ENCODE assay signal across 8 mouse cellular contexts in genomic region chr4:156192421-156193199, GRCm38 (mm10). TPM values are rescaled to one million over a fixed set of nuclear protein-coding genes. Genes with fewer than 3 reads are reported as not detected.
A peak's percentile ranks its signal among the peaks of the same experiment; 100 is the strongest.
DNase-seq lines count a peak whose midpoint lies in the region; ATAC-seq and TF ChIP-seq lines count a peak whose summit lies in the region.

No protein-coding gene starts in this region.

- peak in 1 of 2 experiments; percentile 25 for DNase-seq in layer of hippocampus, adult 2 months (ENCODE audit: low spot score in 2 of 2)
- DNase-seq in layer of hippocampus, postnatal 36 days = no peak
- peak; percentile 85 for DNase-seq in lung, postnatal 25 days (ENCODE audit: low spot score)
- no peak for DNase-seq in left cerebral cortex, adult 11 months (ENCODE audit: low spot score)
- no peak for DNase-seq in adrenal gland, adult (ENCODE audit: inconsistent age in 2 of 2, low spot score in 1 of 2)

- peaks cover 13% of the 10 kb centered on the region for H3K36me3 ChIP-seq in forebrain, embryonic 15.5 days
- peaks cover 52% of the 10 kb centered on the region for H3K36me3 ChIP-seq in kidney, embryonic 14.5 days (ENCODE audit: control insufficient read depth, insufficient read depth, low read length)

- no peaks in the 10 kb centered on the region for H3K9me3 ChIP-seq in forebrain, embryonic 15.5 days
- H3K9me3 ChIP-seq in kidney, embryonic 14.5 days (ENCODE audit: control insufficient read depth, low read length) = no peaks in the 10 kb centered on the region

- H3K4me3 ChIP-seq in layer of hippocampus, adult 2 months = no peak overlapping the region
- no peak overlapping the region for H3K4me3 ChIP-seq in forebrain, embryonic 15.5 days
- H3K4me3 ChIP-seq in kidney, embryonic 14.5 days (ENCODE audit: low read length) = no peak overlapping the region

- H3K9ac ChIP-seq in forebrain, embryonic 15.5 days (replicated peaks) = no peak overlapping the region
- H3K9ac ChIP-seq in kidney, embryonic 14.5 days (ENCODE audit: low read depth, low read length) = no peak overlapping the region

- no peak overlapping the region for H3K4me2 ChIP-seq in forebrain, embryonic 15.5 days (replicated peaks)
- peak overlapping the region; percentile 10; the same call in 1 of the 2 replicates for H3K4me2 ChIP-seq in kidney, embryonic 14.5 days (replicated peaks; ENCODE audit: low read depth, low read length)

- peak overlapping the region; percentile 8; the same call in 1 of the 2 replicates for H3K27ac ChIP-seq in layer of hippocampus, adult 2 months
- H3K27ac ChIP-seq in forebrain, embryonic 15.5 days (replicated peaks) = peak overlapping the region; percentile 28; the same call in 1 of the 2 replicates
- peak overlapping the region; percentile 73 for H3K27ac ChIP-seq in kidney, embryonic 14.5 days (ENCODE audit: low read depth, low read length)

- 54% methylated on average over 8 of the region's 8 CpGs for WGBS in forebrain, embryonic 15.5 days
- 25% methylated on average over 8 of the region's 8 CpGs for WGBS in kidney, embryonic 14.5 days

- no peaks in the 10 kb centered on the region for H3K27me3 ChIP-seq in forebrain, embryonic 15.5 days
- no peaks in the 10 kb centered on the region for H3K27me3 ChIP-seq in kidney, embryonic 14.5 days (ENCODE audit: control insufficient read depth, insufficient read depth, low read length)

- H3K4me1 ChIP-seq in forebrain, embryonic 15.5 days = peaks cover 77% of the 10 kb centered on the region
- H3K4me1 ChIP-seq in kidney, embryonic 14.5 days (ENCODE audit: control insufficient read depth, insufficient read depth, low read length) = peaks cover 79% of the 10 kb centered on the region

- no peak for TF ChIP-seq CTCF in layer of hippocampus, adult 2 months (conservative IDR thresholded peaks at IDR 0.05)

- ATAC-seq in forebrain, embryonic 15.5 days (replicated peaks) = no peak
- no peak for ATAC-seq in kidney, embryonic 14.5 days (ENCODE audit: low FRiP score, low TSS enrichment)
- no peak for ATAC-seq in activated CD4-positive, CD25-positive, alpha-beta regulatory T cell, adult 4 months

RNA-seq across cellular contexts. Expression of gene Agrn, which starts 4.7 kb away (rescaled TPM):
- total RNA-seq in layer of hippocampus, adult 2 months (2021) = 100 to 1,000 TPM; 146 to 148 TPM
- total RNA-seq in layer of hippocampus, postnatal 36 days (2021) = 100 to 1,000 TPM; 142 to 154 TPM
- 103 and 108 TPM in 2 replicates for polyA plus RNA-seq in forebrain, embryonic 15.5 days (2015; fragmentation: Nextera tagmentation; extraction: Ambion mirVana)
- polyA plus RNA-seq in kidney, embryonic 14.5 days (2014; fragmentation: Nextera tagmentation; extraction: Ambion mirVana) = 61.6 and 83.9 TPM in 2 replicates
- polyA plus RNA-seq in activated CD4-positive, CD25-positive, alpha-beta regulatory T cell, adult 4 months (2017; shearing (Covaris generic)) = 1 to 10 TPM; 2.6 to 2.8 TPM

RNA-seq across cellular contexts. Expression of gene Isg15, which starts 8.0 kb away (rescaled TPM):
- 1 to 10 TPM in 1 of 2 experiments, under 1 TPM in 1; 0.87 to 1.3 TPM for total RNA-seq in layer of hippocampus, adult 2 months (2021)
- 1 to 10 TPM in 1 of 2 experiments, not detected in 1; 1.9 TPM for total RNA-seq in layer of hippocampus, postnatal 36 days (2021)
- 1.5 and 2.1 TPM in 2 replicates for polyA plus RNA-seq in forebrain, embryonic 15.5 days (2015; fragmentation: Nextera tagmentation; extraction: Ambion mirVana)
- 0.36 TPM in 1 of 2 replicates, not detected in the other for polyA plus RNA-seq in kidney, embryonic 14.5 days (2014; fragmentation: Nextera tagmentation; extraction: Ambion mirVana)
- polyA plus RNA-seq in activated CD4-positive, CD25-positive, alpha-beta regulatory T cell, adult 4 months (2017; shearing (Covaris generic)) = 10 to 100 TPM; 29.5 to 84.6 TPM

RNA-seq across cellular contexts. Expression of gene AW011738, which starts 10.5 kb away (rescaled TPM):
- 1 to 10 TPM; 5.6 to 7.1 TPM for total RNA-seq in layer of hippocampus, adult 2 months (2021)
- 1 to 10 TPM; 5.5 to 6.6 TPM for total RNA-seq in layer of hippocampus, postnatal 36 days (2021)
- polyA plus RNA-seq in forebrain, embryonic 15.5 days (2015; fragmentation: Nextera tagmentation; extraction: Ambion mirVana) = 4.2 and 4.3 TPM in 2 replicates
- polyA plus RNA-seq in kidney, embryonic 14.5 days (2014; fragmentation: Nextera tagmentation; extraction: Ambion mirVana) = 1.0 and 1.6 TPM in 2 replicates
- 1 to 10 TPM; 2.6 to 7.4 TPM for polyA plus RNA-seq in activated CD4-positive, CD25-positive, alpha-beta regulatory T cell, adult 4 months (2017; shearing (Covaris generic))

RNA-seq across cellular contexts. Expression of gene Perm1, which starts 23.1 kb away (rescaled TPM):
- total RNA-seq in layer of hippocampus, adult 2 months (2021) = under 1 TPM; 0.26 to 0.44 TPM
- total RNA-seq in layer of hippocampus, postnatal 36 days (2021) = under 1 TPM; 0.28 to 0.37 TPM
- 1.7 and 2.0 TPM in 2 replicates for polyA plus RNA-seq in forebrain, embryonic 15.5 days (2015; fragmentation: Nextera tagmentation; extraction: Ambion mirVana)
- polyA plus RNA-seq in kidney, embryonic 14.5 days (2014; fragmentation: Nextera tagmentation; extraction: Ambion mirVana) = 0.67 and 0.92 TPM in 2 replicates
- 1 to 10 TPM in 1 of 2 experiments, under 1 TPM in 1; 0.30 to 1.3 TPM for polyA plus RNA-seq in activated CD4-positive, CD25-positive, alpha-beta regulatory T cell, adult 4 months (2017; shearing (Covaris generic))

RNA-seq across cellular contexts. Expression of gene Plekhn1, which starts 42.0 kb away (rescaled TPM):
- total RNA-seq in layer of hippocampus, adult 2 months (2021) = 10 to 100 TPM; 41.4 to 43.1 TPM
- total RNA-seq in layer of hippocampus, postnatal 36 days (2021) = 10 to 100 TPM; 43.1 to 44.9 TPM
- polyA plus RNA-seq in forebrain, embryonic 15.5 days (2015; fragmentation: Nextera tagmentation; extraction: Ambion mirVana) = 27.3 and 29.0 TPM in 2 replicates
- polyA plus RNA-seq in kidney, embryonic 14.5 days (2014; fragmentation: Nextera tagmentation; extraction: Ambion mirVana) = 17.4 and 20.3 TPM in 2 replicates
- polyA plus RNA-seq in activated CD4-positive, CD25-positive, alpha-beta regulatory T cell, adult 4 months (2017; shearing (Covaris generic)) = 1 to 10 TPM; 5.8 to 6.1 TPM

Comparison
In these comparisons a context has a peak if more than half of its experiments do, and no peak if none do; other contexts are left out.
1. H3K27ac ChIP-seq: peak in every context shown above with its lines; median percentile 73 in kidney, embryonic 14.5 days; 28 in forebrain, embryonic 15.5 days; 8 in layer of hippocampus, adult 2 months.
2. RNA of gene Agrn, which starts 4.7 kb away (polyA plus RNA-seq): 103 to 108 TPM in forebrain, embryonic 15.5 days and 61.6 to 83.9 TPM in kidney, embryonic 14.5 days; 2.6 to 2.8 TPM in activated CD4-positive, CD25-positive, alpha-beta regulatory T cell, adult 4 months; every median in the first group is over 10 times any median in the second.